Mouse (Mus musculus): ENCODE measurements around the gene Helb.
A peak's percentile ranks its signal among the peaks of the same experiment; 100 is the strongest.

Gene Helb

DNA sequence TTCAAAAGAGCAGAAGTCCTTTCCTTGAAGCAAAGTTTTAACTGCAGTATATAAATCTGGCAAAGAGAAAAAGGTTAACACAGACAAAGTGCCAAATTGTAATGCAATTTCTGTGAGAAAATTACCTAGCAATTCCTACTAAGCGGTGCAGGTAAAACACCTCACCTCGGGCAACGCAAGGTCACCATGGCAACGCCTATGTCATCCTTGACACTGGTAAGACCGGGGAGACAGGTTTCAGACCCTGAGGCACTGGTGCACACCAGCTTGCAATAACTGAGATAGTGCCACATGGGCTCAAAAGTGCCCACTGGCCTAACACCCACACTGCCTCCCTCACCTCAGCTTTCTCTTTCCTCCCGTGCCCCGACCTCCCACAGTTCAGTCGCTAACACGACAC lies 17.7 kb downstream of the Helb start:
- DNase-seq (ENCODE audit: inconsistent ontology term) = no peak

DNA sequence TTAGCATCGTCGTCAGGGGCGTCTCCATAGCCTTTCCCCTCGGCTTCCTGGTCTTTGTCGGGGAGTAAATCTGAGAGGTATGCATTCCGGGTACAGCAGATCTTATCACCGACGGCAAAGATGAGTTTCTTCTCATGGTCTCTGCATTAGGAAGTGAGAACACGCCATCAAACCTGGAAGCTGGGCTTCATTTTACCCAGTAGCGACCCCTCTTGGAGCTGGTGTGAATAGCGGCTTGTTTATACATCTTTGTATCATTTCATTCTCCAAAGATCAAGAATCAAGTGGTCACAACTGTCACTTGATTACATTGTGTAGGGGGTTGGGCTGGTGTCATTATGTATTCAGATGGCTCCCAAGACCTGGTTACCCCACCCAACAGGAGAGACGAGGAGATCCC lies 20.2 kb downstream of the Helb start:
- DNase-seq (ENCODE audit: inconsistent ontology term) = no peak

DNA sequence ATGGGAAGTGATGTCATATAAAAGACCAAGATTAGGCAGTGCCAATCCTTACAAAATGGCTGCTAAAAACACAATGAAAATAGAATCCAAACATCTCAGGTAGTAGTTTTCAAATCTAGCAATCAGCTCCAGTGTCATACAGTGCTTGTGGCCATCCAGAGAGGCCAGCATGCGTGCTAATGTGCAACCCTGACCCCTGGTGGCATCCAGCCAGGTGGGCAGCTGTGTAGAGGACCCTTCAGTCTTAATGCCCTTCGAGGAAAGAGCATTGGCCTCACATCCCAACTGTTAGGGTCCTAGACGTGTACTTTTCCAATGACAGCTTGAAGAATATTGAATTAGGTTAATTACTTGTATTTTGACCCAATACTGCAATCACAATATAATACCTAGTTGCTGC lies 34.9 kb downstream of the Helb start:
- no peak for DNase-seq (ENCODE audit: inconsistent ontology term)

DNA sequence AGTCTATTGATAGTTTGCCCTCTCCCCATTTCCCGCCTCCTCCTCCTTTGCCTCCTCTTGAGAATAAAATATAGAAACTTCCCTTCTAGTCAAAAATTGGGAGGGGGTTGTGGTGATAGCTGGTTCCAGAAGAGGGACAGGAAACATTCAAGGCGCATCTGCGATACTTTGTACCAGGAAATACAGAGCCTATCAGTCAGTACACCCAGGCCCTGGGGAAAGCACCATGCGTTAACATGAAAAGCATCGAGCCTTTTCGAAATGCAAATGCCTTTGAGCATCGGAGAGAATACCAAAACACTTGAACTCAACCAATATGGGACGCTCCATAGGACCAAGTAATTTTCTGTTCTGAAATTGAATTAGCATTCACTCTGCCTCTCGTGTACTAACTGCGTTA lies 46.5 kb downstream of the Helb start:
- DNase-seq (ENCODE audit: inconsistent ontology term) = no peak

DNA sequence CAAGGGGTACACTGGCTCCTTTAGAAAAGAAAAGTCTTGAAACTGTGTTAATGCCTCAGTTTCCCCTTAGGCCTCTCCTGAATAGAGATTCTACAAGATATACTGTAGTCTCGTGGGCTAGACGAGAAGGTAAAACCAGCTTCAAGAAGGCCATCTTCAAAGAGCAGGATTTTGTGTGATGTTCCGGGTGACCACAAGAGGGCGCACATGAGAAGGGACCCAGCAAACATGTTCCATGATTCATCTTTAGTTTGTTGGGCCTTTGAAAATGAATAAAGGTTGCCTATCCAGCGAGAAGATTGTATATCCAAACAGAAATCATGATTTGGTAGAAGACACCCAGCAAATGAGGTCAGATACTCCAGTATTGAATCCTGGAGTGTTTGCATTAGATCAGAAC lies 48.4 kb downstream of the Helb start:
- DNase-seq (ENCODE audit: inconsistent ontology term) = no peak

- peak; percentile 10 for DNase-seq (ENCODE audit: inconsistent ontology term)
Observed at GRCm38 (mm10) chr10:120061238-120062130, 51.3 kb downstream of the Helb start.

- peak; percentile 45 for DNase-seq (ENCODE audit: inconsistent ontology term)
Observed at GRCm38 (mm10) chr10:120060579-120061237, 52.1 kb downstream of the Helb start.

DNA sequence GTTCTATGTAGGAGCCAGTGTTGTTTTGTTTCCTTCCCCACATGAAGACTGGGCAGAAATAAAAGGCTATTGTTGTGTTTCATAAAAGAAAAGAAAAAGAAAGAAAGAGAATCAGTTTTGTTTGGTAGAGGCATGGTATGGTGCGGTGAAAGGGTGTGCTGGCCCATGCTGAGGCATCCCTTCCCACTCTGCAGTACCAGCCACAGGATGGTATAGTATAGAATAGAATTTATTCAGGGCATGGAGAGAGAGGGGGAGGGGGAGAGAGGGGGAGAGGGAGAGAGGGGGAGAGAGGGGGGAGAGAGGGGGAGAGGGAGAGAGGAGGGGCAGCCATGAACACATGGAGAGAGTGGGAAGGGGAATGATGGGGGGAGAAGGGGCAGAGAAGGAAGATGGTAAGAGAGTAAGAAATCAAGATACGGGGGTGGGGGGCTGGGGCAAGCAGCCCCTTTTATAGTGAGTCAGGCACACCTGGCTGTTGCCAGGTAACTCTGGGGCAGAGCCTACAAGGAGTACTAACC lies 68.0 kb downstream of the Helb start:
- no peak for DNase-seq (ENCODE audit: inconsistent ontology term)

DNA sequence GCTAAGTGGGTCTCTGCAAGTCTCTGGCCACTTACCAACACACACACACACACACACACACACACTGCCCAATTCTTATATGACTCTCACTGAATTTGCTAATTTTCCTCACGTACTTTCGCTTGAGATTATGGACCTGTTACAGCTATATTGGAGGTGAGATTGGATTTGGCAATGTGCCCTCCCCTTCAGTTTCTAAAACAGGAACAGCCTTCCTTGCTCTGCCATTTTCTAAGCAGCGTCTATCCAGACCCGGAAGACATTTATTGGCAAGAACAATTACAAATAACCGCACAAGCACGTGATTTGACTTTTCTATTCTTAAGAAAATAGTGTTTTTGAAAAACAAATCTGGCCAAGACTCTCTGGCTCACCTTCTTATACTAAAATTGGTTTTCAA lies 68.5 kb downstream of the Helb start:
- no peak for DNase-seq (ENCODE audit: inconsistent ontology term)

DNA sequence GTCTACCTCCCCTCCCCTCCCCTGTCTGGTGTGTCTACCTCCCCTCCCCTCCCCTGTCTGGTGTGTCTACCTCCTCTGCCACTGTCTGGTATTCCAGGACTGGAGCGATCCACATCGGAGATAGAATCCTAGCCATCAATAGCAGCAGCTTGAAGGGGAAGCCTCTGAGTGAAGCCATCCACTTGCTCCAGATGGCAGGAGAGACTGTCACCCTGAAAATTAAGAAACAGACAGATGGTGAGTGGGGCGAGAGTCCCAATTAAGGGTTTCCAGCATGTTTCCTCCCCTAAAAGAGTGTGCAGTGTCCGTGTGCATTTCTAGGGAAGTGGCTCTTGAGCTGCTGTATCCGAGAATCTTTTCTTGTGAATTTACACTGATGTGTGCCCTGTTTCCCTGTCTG lies 74.6 kb downstream of the Helb start:
- no peak for DNase-seq (ENCODE audit: inconsistent ontology term)

GRCm38 (mm10) chr10:120035824-120036223 lies 77.0 kb downstream of the Helb start:
- DNase-seq (ENCODE audit: inconsistent ontology term) = no peak

- DNase-seq (ENCODE audit: inconsistent ontology term) = no peak
Observed at GRCm38 (mm10) chr10:120035211-120035733, 77.5 kb downstream of the Helb start.

DNA sequence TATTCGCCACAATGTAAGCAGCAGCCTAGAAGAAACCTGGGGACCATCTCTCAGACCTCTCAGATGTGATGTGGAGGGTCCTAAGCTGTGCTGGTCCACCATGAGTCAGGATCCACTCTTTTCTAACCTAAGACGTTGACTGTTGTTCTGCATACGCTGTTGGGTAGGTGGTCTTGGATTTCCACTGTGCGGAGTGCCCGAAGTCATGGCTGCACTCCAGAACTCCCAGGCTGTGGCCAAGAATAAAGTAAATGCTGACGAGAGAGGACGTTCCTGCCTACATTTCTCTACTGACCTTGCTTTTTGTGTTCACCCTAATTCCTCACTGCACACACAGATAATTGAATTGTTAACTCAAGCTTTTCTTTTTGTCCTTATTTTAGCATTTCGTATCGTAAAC lies 78.9 kb downstream of the Helb start:
- DNase-seq (ENCODE audit: inconsistent ontology term) = no peak

Data from Muller cell, postnatal 12 days (primary cell).